Mouse (Mus musculus): ENCODE measurements around the gene Rnf144b.

Rnf144b gene

GRCm38 (mm10) chr13:47122537-47123430, at the start of gene Rnf144b:
Gene Rnf144b (plus strand): TSS chr13:47122656.
- no peak for DNase-seq

- DNase-seq: no peak
Measured at GRCm38 (mm10) chr13:47076156-47076555, 46.3 kb upstream of the Rnf144b start.

DNA sequence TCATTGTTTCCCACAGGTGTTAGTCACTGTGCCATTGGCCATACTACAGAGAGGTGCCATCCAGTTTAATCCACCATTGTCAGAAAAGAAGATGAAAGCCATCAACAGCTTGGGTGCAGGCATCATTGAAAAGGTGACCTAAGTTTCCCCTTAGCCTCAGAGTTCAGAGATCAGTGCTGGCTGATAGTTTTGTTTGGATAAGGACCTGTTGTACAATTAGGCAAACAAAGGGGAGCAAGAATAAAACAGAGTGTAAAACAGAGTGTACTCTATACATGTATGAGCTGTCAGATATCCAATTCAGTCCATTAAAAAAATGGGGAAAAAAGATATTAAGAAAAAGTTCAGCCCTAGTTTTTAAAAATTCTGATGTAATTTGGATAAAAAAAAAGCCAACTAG, 45.1 kb upstream of the Rnf144b start:
- no peak for DNase-seq

- no peak for DNase-seq
Measured at GRCm38 (mm10) chr13:47078799-47079198, 43.7 kb upstream of the Rnf144b start.

DNA sequence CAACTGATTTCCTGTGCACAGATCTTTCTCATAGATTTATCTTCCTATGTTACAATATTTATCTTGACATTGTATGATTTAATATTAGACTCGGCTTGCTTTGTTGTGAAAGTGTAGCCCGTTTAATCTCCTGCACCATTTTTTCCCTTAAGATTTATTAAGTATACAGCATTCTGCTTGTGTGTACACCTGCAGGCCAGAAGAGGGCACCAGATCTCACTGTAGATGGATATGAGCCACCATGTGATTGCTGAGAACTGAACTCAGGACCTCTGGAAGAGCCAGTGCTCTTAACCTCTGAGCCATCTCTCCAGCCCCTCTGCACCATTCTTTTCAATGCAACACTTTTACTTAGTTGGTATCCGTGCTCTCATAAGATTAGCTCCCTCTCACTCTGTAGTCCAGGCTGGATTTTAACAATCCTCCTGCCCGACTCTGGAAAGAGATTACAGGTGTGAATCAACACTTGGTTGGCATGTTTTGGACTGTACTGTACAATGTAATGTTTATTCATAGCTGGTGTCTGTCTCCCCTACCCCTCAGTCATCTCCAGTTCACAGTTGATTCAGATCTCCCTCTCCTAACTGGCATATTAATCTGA, 41.5 kb upstream of the Rnf144b start:
- no peak for DNase-seq

DNA sequence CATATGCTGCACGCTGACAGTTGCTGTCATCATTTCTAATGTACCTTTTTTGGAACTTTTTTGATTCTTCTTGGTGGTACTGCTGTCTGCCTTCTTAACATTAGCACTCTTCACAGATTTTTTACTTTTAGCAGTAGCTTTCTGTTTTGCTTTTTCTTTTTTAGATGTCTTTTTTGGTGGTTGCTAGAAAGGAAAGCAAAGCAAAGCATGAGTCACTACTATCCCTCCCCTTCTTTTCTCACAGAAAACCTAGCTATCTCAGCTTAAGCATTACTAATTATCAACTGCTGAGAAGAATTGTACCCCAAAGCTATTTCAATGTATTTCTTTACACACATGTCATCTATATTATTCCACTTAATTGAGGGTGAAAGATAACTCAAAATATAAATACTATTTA, 34.0 kb upstream of the Rnf144b start:
- no peak for DNase-seq

DNA sequence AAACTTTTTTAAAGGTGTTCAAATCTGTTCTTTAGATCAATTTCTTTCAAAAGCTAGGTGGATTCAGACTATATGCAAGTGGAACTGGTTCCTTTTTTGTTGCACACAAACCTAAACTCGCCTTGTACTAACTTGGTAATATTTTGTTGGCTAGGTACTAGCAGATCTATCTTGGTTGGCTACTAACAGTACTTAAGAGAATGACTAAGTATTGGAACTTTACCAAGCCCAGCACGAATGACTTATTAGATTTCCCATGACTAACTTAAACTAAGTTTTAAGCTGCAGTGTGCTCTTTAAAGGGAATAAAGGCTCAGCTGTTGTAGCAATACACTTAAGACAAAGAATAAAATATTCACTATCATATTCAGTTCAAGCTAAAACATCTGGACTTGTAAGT, 33.2 kb upstream of the Rnf144b start:
- no peak for DNase-seq

GRCm38 (mm10) chr13:47093791-47094190, 28.7 kb upstream of the Rnf144b start:
- no peak for DNase-seq

DNA sequence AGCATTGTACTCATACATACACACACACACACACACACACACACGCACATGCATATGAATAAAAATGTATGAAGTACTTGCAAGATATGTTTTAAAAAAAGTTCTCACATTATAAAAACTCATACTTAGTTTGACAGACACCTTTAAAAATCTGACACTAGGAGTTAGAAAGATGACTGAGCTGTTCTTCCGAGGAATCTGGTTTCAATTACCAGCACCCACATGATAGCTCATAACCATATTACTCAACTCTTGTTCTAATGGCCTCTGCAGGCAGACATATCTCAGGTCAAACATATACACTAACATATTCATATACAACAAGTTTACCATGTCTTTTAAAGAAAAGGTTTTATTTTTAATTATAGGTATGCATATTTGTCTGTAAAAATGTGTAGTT, 25.9 kb upstream of the Rnf144b start:
- DNase-seq: no peak

GRCm38 (mm10) chr13:47099265-47099664, 23.2 kb upstream of the Rnf144b start:
- no peak for DNase-seq

GRCm38 (mm10) chr13:47100587-47100986, 21.9 kb upstream of the Rnf144b start:
- no peak for DNase-seq

DNA sequence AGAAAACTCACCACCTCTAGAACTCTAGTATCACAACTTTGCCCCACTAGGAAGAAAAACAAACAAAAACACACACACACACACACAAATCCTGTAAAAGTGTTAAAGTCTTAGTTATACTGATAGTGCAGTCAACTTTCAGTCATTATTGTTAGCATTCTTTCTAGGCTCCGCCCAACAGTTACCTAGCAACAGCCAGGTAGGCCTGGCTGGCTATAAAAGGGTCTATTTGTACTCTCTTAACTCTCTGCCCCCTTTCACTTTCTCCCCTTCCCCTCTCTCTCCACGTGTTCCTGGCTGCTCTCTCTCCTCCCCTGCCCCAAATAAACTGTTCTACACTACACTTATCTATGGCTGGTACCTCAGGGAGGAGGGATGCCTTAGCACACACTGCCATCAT, 18.3 kb upstream of the Rnf144b start:
- DNase-seq: peak; percentile 20

DNA sequence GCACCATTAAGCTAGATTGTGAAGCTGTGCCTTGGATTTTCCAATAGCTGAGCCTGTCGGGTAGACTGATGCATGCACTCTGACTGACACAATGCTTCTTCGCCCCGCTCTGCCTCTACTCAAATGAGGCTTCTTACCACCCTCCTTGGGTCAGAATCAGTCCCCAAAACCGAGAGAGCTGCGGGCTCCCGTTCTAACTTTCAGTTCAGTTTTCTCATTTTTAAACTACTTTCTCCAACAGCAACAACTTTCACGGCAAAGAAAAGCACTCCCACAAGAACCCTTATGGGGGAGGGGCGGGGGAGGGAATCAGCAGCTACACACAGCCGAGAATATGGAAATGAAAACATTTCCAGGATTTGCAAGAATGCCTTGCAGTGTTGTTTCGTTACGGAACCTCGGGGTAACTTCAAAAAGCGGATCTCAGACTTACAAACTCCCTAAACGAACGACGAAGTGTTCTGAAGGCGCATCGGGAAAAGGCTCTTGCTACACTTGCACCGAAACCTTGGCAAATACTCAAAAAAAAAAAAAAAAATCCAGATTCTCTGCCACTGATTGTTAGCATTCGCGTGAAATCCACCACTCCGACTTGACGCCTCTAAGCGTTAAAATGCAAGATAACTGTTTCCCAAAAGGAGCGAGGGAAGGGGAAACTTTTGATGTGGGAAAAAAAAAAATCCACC, 17.5 kb upstream of the Rnf144b start:
- DNase-seq: peak; percentile 19

GRCm38 (mm10) chr13:47105711-47106579, 16.5 kb upstream of the Rnf144b start, which contains the start of gene Dek:
Gene Dek (minus strand): TSS chr13:47106201.
- peak; percentile 83 for DNase-seq

GRCm38 (mm10) chr13:47106580-47106888, 15.9 kb upstream of the Rnf144b start:
- no peak for DNase-seq

- DNase-seq: no peak
Measured at GRCm38 (mm10) chr13:47109239-47109638, 13.2 kb upstream of the Rnf144b start.

- no peak for DNase-seq
Measured at GRCm38 (mm10) chr13:47111185-47111584, 11.3 kb upstream of the Rnf144b start.

DNA sequence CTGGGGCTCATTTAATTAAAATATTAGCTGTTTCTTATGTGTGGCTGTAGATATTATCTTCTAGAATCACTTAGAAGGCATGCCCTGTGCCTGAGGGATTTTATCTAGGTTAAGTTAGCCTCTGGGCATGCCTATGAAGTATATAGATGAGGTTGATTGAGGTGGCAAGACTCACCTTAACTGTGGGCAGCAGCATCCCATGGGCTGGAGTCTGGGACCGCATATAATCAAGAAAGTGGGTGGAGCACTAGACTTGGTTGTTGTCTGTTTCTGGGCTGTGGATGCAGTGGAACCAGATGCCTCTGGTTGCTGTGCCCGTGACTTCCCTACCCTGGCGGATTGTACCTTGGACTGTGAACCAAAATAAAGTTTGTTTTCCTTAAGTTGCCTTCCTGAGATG, 10.4 kb upstream of the Rnf144b start:
- no peak for DNase-seq

DNA sequence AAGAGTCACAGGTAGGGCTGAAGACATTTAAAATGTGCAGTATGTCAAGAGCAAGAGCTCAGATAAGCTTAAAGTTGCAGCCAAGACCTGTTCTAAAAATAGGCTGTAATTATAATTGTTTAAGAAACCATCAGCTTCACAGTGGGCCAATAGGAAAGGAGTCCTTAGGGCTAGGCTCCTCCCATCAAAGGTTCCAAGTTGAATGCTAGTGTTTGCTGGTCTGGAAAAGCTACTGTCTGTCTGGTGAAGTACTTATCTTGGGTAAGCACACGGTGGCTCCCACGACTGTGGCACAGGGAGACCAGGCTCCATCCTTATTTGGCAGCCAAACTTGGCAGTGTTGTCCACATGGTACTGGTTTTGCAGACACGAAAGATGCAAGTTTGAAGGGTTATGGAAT, 9.5 kb upstream of the Rnf144b start:
- no peak for DNase-seq

DNA sequence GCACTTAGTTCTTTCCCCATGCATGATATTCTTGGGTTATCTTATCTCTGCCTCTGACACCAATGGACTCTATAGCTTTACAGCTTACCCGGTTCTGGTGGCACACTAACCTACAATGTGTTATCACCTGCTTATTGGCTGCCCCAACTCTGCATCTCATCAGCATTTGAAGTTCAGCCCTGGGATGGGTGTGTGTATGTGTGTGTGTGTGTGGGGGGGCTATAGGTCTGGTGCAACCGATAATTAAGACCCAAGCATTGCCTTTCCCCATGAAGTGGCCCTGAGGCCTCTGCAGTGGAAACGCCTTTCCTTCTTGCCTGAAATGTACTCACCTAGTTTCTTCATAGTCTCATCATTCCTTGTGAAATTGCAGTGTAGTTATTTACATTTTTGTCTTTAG, 6.5 kb upstream of the Rnf144b start:
- no peak for DNase-seq

- DNase-seq: no peak
Measured at GRCm38 (mm10) chr13:47121333-47121889, 1.0 kb upstream of the Rnf144b start.

DNA sequence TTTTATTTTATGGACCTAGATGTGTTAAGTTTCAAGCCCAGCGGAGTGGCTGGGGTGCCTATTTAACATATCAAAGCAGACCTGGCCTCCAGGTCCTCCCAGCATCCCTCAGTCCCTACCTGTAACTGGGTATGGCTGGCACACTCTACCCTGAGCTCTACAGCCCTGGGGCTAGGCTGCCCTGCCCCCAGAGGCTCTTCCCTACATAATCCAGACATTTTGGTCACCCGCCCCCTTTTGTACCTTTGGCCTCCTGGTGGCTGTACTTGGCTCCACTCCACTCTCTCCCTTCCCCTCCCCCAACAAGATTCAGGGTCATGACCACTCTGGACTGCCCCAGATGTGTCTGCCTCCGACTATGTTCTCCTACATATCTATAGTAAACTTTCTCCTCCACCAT, 2.0 kb downstream of the Rnf144b start:
- DNase-seq: no peak

- no peak for DNase-seq
Measured at GRCm38 (mm10) chr13:47124986-47125385, 2.5 kb downstream of the Rnf144b start.
